In genomic region chr4:55672288-55672687, GRCm38 (mm10) we compare ENCODE assay signal across 12 mouse cellular contexts.
DNase-seq lines count a peak whose midpoint lies in the region; ATAC-seq and TF ChIP-seq lines count a peak whose summit lies in the region.
"Had no signal": no experiment of that assay in that cellular context is flagged by ENCODE, and none has a peak within 500 bp of the region (broad histone marks: within the 10 kb centered on the region; RNA-seq: fewer than 3 reads in every experiment).

No protein-coding gene starts in this region.

- no peak for ATAC-seq in activated CD4-positive, CD25-positive, alpha-beta regulatory T cell, adult 4 months
- ATAC-seq: intestine, postnatal 0 days; liver, postnatal 0 days; midbrain, embryonic 13.5 days had no signal

- TF ChIP-seq CTCF in layer of hippocampus, adult 2 months (conservative IDR thresholded peaks at IDR 0.05) = no peak

- H3K27ac ChIP-seq in layer of hippocampus, adult 2 months = peak overlapping the region; percentile 36; the same call in 1 of the 2 replicates
- H3K27ac ChIP-seq: hindbrain, embryonic 14.5 days; limb, embryonic 13.5 days; midbrain, embryonic 13.5 days had no signal

- intact Hi-C loops in left cerebral cortex, postnatal 25 days (cut with DNase I) = no loop called here

- no peak overlapping the region for H3K4me3 ChIP-seq in layer of hippocampus, adult 2 months
- H3K4me3 ChIP-seq: limb, embryonic 13.5 days; midbrain, embryonic 13.5 days had no signal

- DNase-seq in layer of hippocampus, adult 2 months (ENCODE audit: low spot score in 2 of 2) = no peak
- DNase-seq in layer of hippocampus, postnatal 14 days (ENCODE audit: low spot score in 2 of 2) = no peak
- DNase-seq in heart, postnatal 4 days = peak; percentile 38
- DNase-seq in kidney, postnatal 25 days = peak; percentile 48 to 78
- DNase-seq in lung, postnatal 4 days = peak; percentile 55 to 71
- DNase-seq in left cerebral cortex, postnatal 25 days (ENCODE audit: low spot score in 2 of 2) = no peak
- DNase-seq: liver, postnatal 0 days had no signal

Comparison
In these comparisons a context has a peak if more than half of its experiments do, and no peak if none do; other contexts are left out.
1. DNase-seq: peak in heart, postnatal 4 days (single experiment), kidney, postnatal 25 days (2 of 2) and lung, postnatal 4 days (2 of 2); none in layer of hippocampus, adult 2 months (0 of 2), layer of hippocampus, postnatal 14 days (0 of 2) and left cerebral cortex, postnatal 25 days (0 of 2).